Mouse (Mus musculus) left cerebral cortex, postnatal 10 days (tissue): Measurements from ENCODE around the gene Kir3dl1. TPM values are rescaled to one million over a fixed set of nuclear protein-coding genes. Genes with fewer than 3 reads are reported as not detected.
"Not testable (repeated sequence)": the region's sequence is repeated elsewhere in the genome, so short reads cannot be mapped to it uniquely, and the experiment has no call there.

Source experiments
- DNase-seq, 2 experiments: peaks; one replicate each; pipeline ENCODE4 v3.0.0; 2021 to 2022; ENCODE audit warnings: low spot score in 2 of 2, mixed read lengths in 1 of 2; ENCODE audit errors: extremely low spot score in 1 of 2
- intact Hi-C: fragments of 180-260 bp; cut with DNase I; formaldehyde crosslinking; loops from one replicate; pipeline ENCODE4 v1.15.1; 2025
- total RNA-seq, 2 experiments: library from RNA; stranded (reverse); gene quantifications; 2 replicates each; pipeline ENCODE4 v1.2.3; 2021

Kir3dl1 gene
- total RNA-seq, result not detected

- DNase-seq, intact Hi-C loops: not testable (repeated sequence)
Measured at GRCm38 (mm10) chrX:136517699-136518098, at the start of gene Kir3dl1. Kir3dl1 (plus strand) TSS chrX:136517999.

DNA sequence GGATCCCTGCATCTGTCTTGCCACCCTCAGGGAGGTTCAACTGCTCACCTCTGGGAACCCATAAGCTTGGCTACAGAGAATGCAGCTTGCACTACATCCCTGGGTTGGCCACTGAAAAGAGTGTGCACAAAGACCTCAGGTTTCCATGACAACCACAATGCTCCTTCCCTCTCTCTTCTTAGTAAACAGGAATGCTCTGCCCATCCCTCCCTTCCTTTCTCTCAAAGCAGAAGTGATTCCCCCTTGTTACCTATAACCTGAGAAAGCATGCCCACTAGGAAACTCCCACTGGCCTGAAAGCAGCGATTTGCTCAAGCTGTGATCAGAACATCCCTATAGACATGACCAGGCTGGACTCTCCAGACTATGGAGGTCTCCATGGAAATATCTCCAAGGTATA lies 26.2 kb downstream of the Kir3dl1 start, which contains the start of gene Kir3dl2:
Gene Kir3dl2, minus strand, starts transcription at position 101 of the 400 bp plus-strand sequence.
- intact Hi-C loops, DNase-seq: not testable (repeated sequence)

GRCm38 (mm10) chrX:136569094-136569493 lies 51.3 kb downstream of the Kir3dl1 start:
- intact Hi-C loops, DNase-seq: not testable (repeated sequence)

Other genes starting within 250 kb of the Kir3dl1 start
- gene Bex3, start 247.7 kb upstream of the Kir3dl1 start, total RNA-seq, result 100 to 1,000 TPM; 401 to 439 TPM
- under 1 TPM; 0.26 to 0.32 TPM for gene Kir3dl2, start 26.1 kb downstream of the Kir3dl1 start, total RNA-seq
- gene Tceal3, start 72.8 kb downstream of the Kir3dl1 start, total RNA-seq, result 100 to 1,000 TPM; 114 to 118 TPM
- gene Tceal1, start 190.0 kb downstream of the Kir3dl1 start, total RNA-seq, result 10 to 100 TPM; 14.5 TPM
- gene Morf4l2, start 225.7 kb downstream of the Kir3dl1 start, total RNA-seq, result 100 to 1,000 TPM; 384 to 412 TPM